Mouse (Mus musculus) liver, embryonic 14 days (tissue): ENCODE data around the gene Rassf6. TPM values are rescaled to one million over a fixed set of nuclear protein-coding genes. Genes with fewer than 3 reads are reported as not detected.

Experiments
- polyA plus RNA-seq: library from polyadenylated mRNA; depleted of rRNA; stranded (reverse); fragments of >200 nt; gene quantifications from 2 replicates; pipeline ENCODE4 v1.2.3, GENCODE M21; 2012; rRNA removed

Rassf6 gene
- 2.4 and 3.2 TPM in 2 replicates for polyA plus RNA-seq

GRCm38 (mm10) chr5:90640286-90641217 lies at the start of gene Rassf6:
Gene Rassf6 (minus strand): TSS chr5:90640657.

GRCm38 (mm10) chr5:90560743-90561142 lies 79.7 kb downstream of the Rassf6 start, which contains the start of gene 5830473C10Rik:
Gene 5830473C10Rik (plus strand): TSS chr5:90561107.

Other genes with a start within 250 kb of the Rassf6 start
- 9,664 and 11,295 TPM in 2 replicates for gene Alb, start 179.8 kb downstream of the Rassf6 start, polyA plus RNA-seq
- 8,335 and 9,985 TPM in 2 replicates for gene Afp, start 149.9 kb downstream of the Rassf6 start, polyA plus RNA-seq
- 12.4 and 12.6 TPM in 2 replicates for gene Afm, start 121.7 kb downstream of the Rassf6 start, polyA plus RNA-seq
- 0.59 and 0.81 TPM in 2 replicates for gene 5830473C10Rik, start 79.5 kb downstream of the Rassf6 start, polyA plus RNA-seq
- 0.31 and 0.52 TPM in 2 replicates for gene Cxcl5, start 118.7 kb upstream of the Rassf6 start, polyA plus RNA-seq
- 115 and 139 TPM in 2 replicates for gene Ppbp, start 127.9 kb upstream of the Rassf6 start, polyA plus RNA-seq
- gene Pf4, start 131.8 kb upstream of the Rassf6 start, polyA plus RNA-seq: 258 and 293 TPM in 2 replicates
- 0.05 TPM in 1 of 2 replicates, not detected in the other for gene Cxcl3, start 145.4 kb upstream of the Rassf6 start, polyA plus RNA-seq
- 0.01 TPM in 1 of 2 replicates, not detected in the other for gene Cxcl15, start 153.9 kb upstream of the Rassf6 start, polyA plus RNA-seq